Mouse (Mus musculus) testis, adult 2 months (tissue): ENCODE data around the gene Dcbld2. TPM values are rescaled to one million over a fixed set of nuclear protein-coding genes. Genes with fewer than 3 reads are reported as not detected.

ENCODE experiments used
- H3K27ac ChIP-seq: fragments of 200-500 bp; 2 replicates; pipeline ENCODE4 v1.5.1; 2012; ENCODE audit warnings: low read depth, low read length; ENCODE audit not compliant: control insufficient read depth, insufficient read depth
- H3K27me3 ChIP-seq: fragments of 200-500 bp; 2 replicates; pipeline ENCODE4 v1.6.1; 2012; ENCODE audit warnings: mild to moderate bottlenecking, low read length, moderate library complexity; ENCODE audit not compliant: control insufficient read depth, insufficient read depth
- H3K36me3 ChIP-seq: fragments of 200-500 bp; 2 replicates; pipeline ENCODE4 v1.6.1; 2012; ENCODE audit warnings: mild to moderate bottlenecking, low read length; ENCODE audit not compliant: control insufficient read depth, insufficient read depth
- H3K4me1 ChIP-seq: fragments of 200-500 bp; 2 replicates; pipeline ENCODE4 v1.6.1; 2012; ENCODE audit warnings: low read length; ENCODE audit not compliant: control insufficient read depth, insufficient read depth
- H3K4me3 ChIP-seq: fragments of 200-500 bp; 2 replicates; pipeline ENCODE4 v1.5.1; 2012; ENCODE audit warnings: low read depth, mild to moderate bottlenecking, low read length, moderate library complexity, mixed read lengths; ENCODE audit not compliant: control insufficient read depth
- CTCF ChIP-seq: fragments of 200-500 bp; IDR thresholded peaks from 2 replicates; pipeline ENCODE4 v1.5.1; 2012; ENCODE audit warnings: low read depth, mild to moderate bottlenecking, inconsistent platforms, low read length, moderate library complexity; ENCODE audit not compliant: control insufficient read depth, insufficient read depth, insufficient replicate concordance
- POLR2A ChIP-seq: fragments of 200-500 bp; IDR thresholded peaks from 2 replicates; pipeline ENCODE4 v1.6.1; 2012; ENCODE audit warnings: low read depth, mild to moderate bottlenecking, inconsistent platforms, low read length, moderate library complexity; ENCODE audit not compliant: control insufficient read depth
- polyA plus RNA-seq: library from polyadenylated mRNA; depleted of rRNA; stranded (reverse); fragments of >200 nt; gene quantifications from 2 replicates; pipeline ENCODE4 v1.2.3, GENCODE M21; 2012

The Dcbld2 gene
- polyA plus RNA-seq, 1 experiment = 24.4 TPM

GRCm38 (mm10) chr16:58398604-58399003 is 9.6 kb upstream of the Dcbld2 start:
- no peaks in the 10 kb centered on the region for H3K4me1 ChIP-seq
- H3K27me3 ChIP-seq = no peaks in the 10 kb centered on the region
- no peaks in the 10 kb centered on the region for H3K36me3 ChIP-seq
- TF ChIP-seq CTCF (no peak), POLR2A (no peak)
- H3K27ac ChIP-seq = no peak overlapping the region
- no peak overlapping the region for H3K4me3 ChIP-seq

GRCm38 (mm10) chr16:58401079-58401478 is 7.2 kb upstream of the Dcbld2 start:
- Histone ChIP-seq H3K4me1 (no peaks in the 10 kb centered on the region), H3K36me3 (no peaks in the 10 kb centered on the region), H3K4me3 (no peak overlapping the region), H3K27ac (no peak overlapping the region), H3K27me3 (no peaks in the 10 kb centered on the region)
- TF ChIP-seq CTCF (no peak), POLR2A (no peak)

- H3K4me3 ChIP-seq = no peak overlapping the region
These were observed 3.6 kb upstream of the Dcbld2 start for GRCm38 (mm10) chr16:58404665-58405064.

GRCm38 (mm10) chr16:58405271-58405670 is 3.0 kb upstream of the Dcbld2 start:
- no peak for TF ChIP-seq POLR2A
- TF ChIP-seq CTCF = no peak
- Histone ChIP-seq H3K27ac (no peak overlapping the region), H3K27me3 (no peaks in the 10 kb centered on the region), H3K4me3 (no peak overlapping the region), H3K4me1 (no peaks in the 10 kb centered on the region), H3K36me3 (no peaks in the 10 kb centered on the region)

More at GRCm38 (mm10) chr16:58404665-58405064, 3.6 kb upstream of the Dcbld2 start:
- Histone ChIP-seq H3K27ac (no peak overlapping the region), H3K4me1 (no peaks in the 10 kb centered on the region), H3K27me3 (no peaks in the 10 kb centered on the region), H3K36me3 (no peaks in the 10 kb centered on the region)
- TF ChIP-seq POLR2A (no peak), CTCF (no peak)

- Histone ChIP-seq H3K4me3 (peak overlapping the region; percentile 92), H3K36me3 (no peaks in the 10 kb centered on the region), H3K27ac (peak overlapping the region; percentile 70), H3K4me1 (no peaks in the 10 kb centered on the region), H3K27me3 (no peaks in the 10 kb centered on the region)
- TF ChIP-seq CTCF (no peak), POLR2A (peak; percentile 80)
These were observed 441 bp downstream of the Dcbld2 start for GRCm38 (mm10) chr16:58408487-58409281.

GRCm38 (mm10) chr16:58409825-58410224 is 1.6 kb downstream of the Dcbld2 start:
- Histone ChIP-seq H3K27ac (no peak overlapping the region), H3K36me3 (no peaks in the 10 kb centered on the region), H3K4me3 (no peak overlapping the region), H3K27me3 (no peaks in the 10 kb centered on the region), H3K4me1 (no peaks in the 10 kb centered on the region)
- TF ChIP-seq POLR2A = no peak
- no peak for TF ChIP-seq CTCF

GRCm38 (mm10) chr16:58414801-58415200 is 6.6 kb downstream of the Dcbld2 start:
- TF ChIP-seq CTCF (no peak), POLR2A (no peak)
- H3K27me3 ChIP-seq = no peaks in the 10 kb centered on the region

More at GRCm38 (mm10) chr16:58414801-58415200, 6.6 kb downstream of the Dcbld2 start:
- Histone ChIP-seq H3K4me1 (no peaks in the 10 kb centered on the region), H3K36me3 (no peaks in the 10 kb centered on the region), H3K27ac (no peak overlapping the region), H3K4me3 (no peak overlapping the region)
